Mouse (Mus musculus) retina, postnatal 7 days (tissue): Measurements from ENCODE around the gene Hoxc6.

Source experiments
- DNase-seq: peaks from one replicate; pipeline ENCODE4 v3.0.0-alpha.2; 2012; ENCODE audit warnings: low read depth, low spot score

Hoxc6 gene

GRCm38 (mm10) chr15:102967511-102968397 is 30.3 kb upstream of the Hoxc6 start:
- no peak for DNase-seq

GRCm38 (mm10) chr15:102969296-102969695 is 28.8 kb upstream of the Hoxc6 start:
- DNase-seq: no peak

GRCm38 (mm10) chr15:102970740-102971139 is 27.3 kb upstream of the Hoxc6 start:
- DNase-seq: no peak

- DNase-seq: no peak
These were observed 25.8 kb upstream of the Hoxc6 start for GRCm38 (mm10) chr15:102972254-102972653.

- DNase-seq: no peak
These were observed 25.3 kb upstream of the Hoxc6 start for GRCm38 (mm10) chr15:102972753-102973152.

GRCm38 (mm10) chr15:102975034-102975433 is 23.0 kb upstream of the Hoxc6 start:
- DNase-seq: no peak

GRCm38 (mm10) chr15:102975688-102976111 is 22.4 kb upstream of the Hoxc6 start:
- no peak for DNase-seq

- DNase-seq: no peak
These were observed 21.9 kb upstream of the Hoxc6 start, which contains the start of gene Hoxc9 for GRCm38 (mm10) chr15:102976171-102976570. Hoxc9 (plus strand) TSS chr15:102976439.

- no peak for DNase-seq
These were observed 21.2 kb upstream of the Hoxc6 start for GRCm38 (mm10) chr15:102976631-102977422.

- DNase-seq: no peak
These were observed 20.6 kb upstream of the Hoxc6 start for GRCm38 (mm10) chr15:102977423-102977974.

GRCm38 (mm10) chr15:102978615-102979515 is 19.2 kb upstream of the Hoxc6 start:
- DNase-seq: no peak

- DNase-seq: no peak
These were observed 18.1 kb upstream of the Hoxc6 start for GRCm38 (mm10) chr15:102979936-102980335.

GRCm38 (mm10) chr15:102980352-102980751 is 17.7 kb upstream of the Hoxc6 start:
- DNase-seq: no peak

- no peak for DNase-seq
These were observed 17.1 kb upstream of the Hoxc6 start for GRCm38 (mm10) chr15:102980912-102981311.

GRCm38 (mm10) chr15:102981379-102982288 is 16.4 kb upstream of the Hoxc6 start:
- no peak for DNase-seq

GRCm38 (mm10) chr15:102983716-102984115 is 14.3 kb upstream of the Hoxc6 start:
- no peak for DNase-seq

- DNase-seq: no peak
These were observed 13.5 kb upstream of the Hoxc6 start for GRCm38 (mm10) chr15:102984521-102984920.

GRCm38 (mm10) chr15:102984925-102985324 is 13.1 kb upstream of the Hoxc6 start:
- no peak for DNase-seq

- peak; percentile 93 for DNase-seq
These were observed 10.8 kb upstream of the Hoxc6 start for GRCm38 (mm10) chr15:102987124-102987833.
